Mouse (Mus musculus) hindbrain, embryonic 13.5 days (tissue): ENCODE measurements around the gene Gpm6b. TPM values are rescaled to one million over a fixed set of nuclear protein-coding genes. Genes with fewer than 3 reads are reported as not detected.

Source experiments
- ATAC-seq: fragments of 200-750 bp; cut with Nextera tagmentation; 2 replicates; pipeline ENCODE4 v1.8.0; 2017; ENCODE audit warnings: moderate TSS enrichment; ENCODE audit not compliant: low FRiP score
- H3K27ac ChIP-seq: fragments of 300-500 bp; sonication (generic); 2 replicates; pipeline ENCODE4 v1.5.1; 2015; ENCODE audit warnings: inconsistent platforms, mild to moderate bottlenecking, moderate library complexity
- H3K27me3 ChIP-seq: fragments of 300-500 bp; sonication (generic); 2 replicates; pipeline ENCODE4 v1.6.1; 2015; ENCODE audit warnings: mild to moderate bottlenecking, inconsistent platforms
- H3K36me3 ChIP-seq: fragments of 300-500 bp; sonication (generic); 2 replicates; pipeline ENCODE4 v1.6.1; 2015; ENCODE audit warnings: mild to moderate bottlenecking, inconsistent platforms
- H3K4me1 ChIP-seq: fragments of 300-500 bp; sonication (generic); replicated peaks from 2 replicates; pipeline ENCODE4 v1.6.1; 2015; ENCODE audit warnings: inconsistent platforms
- H3K4me2 ChIP-seq: fragments of 300-500 bp; sonication (generic); 2 replicates; pipeline ENCODE4 v1.6.1; 2015; ENCODE audit warnings: inconsistent platforms, mild to moderate bottlenecking, moderate library complexity
- H3K4me3 ChIP-seq: fragments of 300-500 bp; sonication (generic); 2 replicates; pipeline ENCODE4 v1.5.1; 2015; ENCODE audit warnings: mild to moderate bottlenecking, inconsistent platforms
- H3K9ac ChIP-seq: fragments of 300-500 bp; sonication (generic); 2 replicates; pipeline ENCODE4 v1.6.1; 2015; ENCODE audit warnings: mild to moderate bottlenecking, inconsistent platforms
- H3K9me3 ChIP-seq: fragments of 300-500 bp; sonication (generic); 2 replicates; pipeline ENCODE4 v1.6.1; 2016; ENCODE audit warnings: inconsistent platforms
- WGBS: fragments of 180-500 bp; shearing (Covaris S2); methylation state at CpG from one replicate; pipeline ENCODE4 v1.1.7; 2015; 5-methylcytosine and 5-hydroxymethylcytosine counted together
- polyA plus RNA-seq: library from polyadenylated mRNA; unstranded; fragments of >200 nt; fragmentation: Nextera tagmentation; extraction: Ambion mirVana; gene quantifications from 2 replicates; pipeline ENCODE4 v1.2.1, GENCODE M21; 2015

The Gpm6b gene
- polyA plus RNA-seq, 1 experiment from 2014 or later = 282 TPM

DNA sequence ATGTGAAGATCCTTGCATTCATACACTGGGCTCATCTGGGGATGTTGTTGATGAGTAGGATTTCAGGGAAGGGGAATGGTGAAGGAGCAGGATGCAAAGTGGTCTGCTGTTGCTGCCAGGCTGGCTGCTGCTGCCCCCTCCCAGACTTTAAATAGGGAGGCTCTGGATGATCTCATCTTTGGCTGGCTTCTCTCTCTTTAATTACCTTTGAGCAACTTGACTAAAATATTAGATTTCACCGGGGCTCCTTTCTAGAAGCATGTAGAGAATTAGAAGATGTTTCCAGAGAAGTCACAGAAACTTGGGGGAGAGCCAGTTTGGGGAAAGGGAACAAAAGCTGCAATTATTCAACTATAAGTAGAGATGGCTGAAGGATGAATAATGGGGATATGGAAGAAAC, 76.5 kb downstream of the Gpm6b start:
- H3K9me3 ChIP-seq = no peaks in the 10 kb centered on the region
- no peak overlapping the region; the same call in 1 of the 2 replicates for H3K27ac ChIP-seq
- no peak overlapping the region for H3K4me2 ChIP-seq
- H3K36me3 ChIP-seq = no peaks in the 10 kb centered on the region
- H3K4me1 ChIP-seq = peaks cover 4% of the 10 kb centered on the region
- H3K4me3 ChIP-seq = no peak overlapping the region
- no peak overlapping the region for H3K9ac ChIP-seq
- peaks cover 3% of the 10 kb centered on the region; the same call in 1 of the 2 replicates for H3K27me3 ChIP-seq
- 71% methylated on average over 1 of the region's 1 CpGs for whole genome bisulfite sequencing
- ATAC-seq = no peak

DNA sequence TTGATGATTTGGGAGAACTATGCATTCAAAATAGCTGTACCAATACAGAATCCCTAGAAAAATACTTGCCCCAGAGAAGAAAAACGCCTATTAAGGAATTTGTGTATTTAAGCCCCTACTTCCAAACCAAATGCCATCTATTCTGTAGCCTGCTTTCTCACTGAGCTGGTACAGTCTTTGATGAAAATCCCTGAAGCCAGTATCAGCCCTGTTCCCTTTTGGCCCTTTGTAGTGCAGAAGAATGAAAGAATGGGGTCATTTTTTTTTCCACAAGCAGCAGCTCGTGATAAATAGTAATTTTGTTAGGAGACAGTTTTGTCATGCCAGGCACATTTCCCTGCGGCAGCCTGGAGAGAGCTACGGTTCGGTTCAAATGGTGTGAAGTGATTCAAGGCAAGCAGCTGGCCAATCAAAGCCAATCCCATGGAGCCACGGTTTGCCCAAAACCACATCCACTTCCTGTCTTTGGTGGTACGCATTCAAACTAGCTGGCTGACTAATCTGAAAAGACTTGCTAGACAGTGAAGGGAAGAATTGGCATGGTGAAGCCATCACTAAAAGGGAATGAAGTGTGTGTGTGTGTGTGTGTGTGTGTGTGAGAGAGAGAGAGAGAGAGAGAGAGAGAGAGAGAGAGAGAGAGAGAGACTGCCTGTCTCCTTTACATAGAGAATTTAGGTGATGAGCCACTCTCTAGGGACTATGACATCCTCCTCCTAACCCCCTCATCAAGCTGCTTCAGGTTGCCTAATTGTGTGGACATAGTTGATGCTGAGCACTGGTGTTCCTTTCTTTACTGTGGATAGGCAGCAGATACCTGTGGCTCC, 78.1 kb downstream of the Gpm6b start:
- H3K4me3 ChIP-seq = no peak overlapping the region
- H3K4me2 ChIP-seq = no peak overlapping the region
- H3K9me3 ChIP-seq = no peaks in the 10 kb centered on the region
- peaks cover 3% of the 10 kb centered on the region; the same call in 1 of the 2 replicates for H3K27me3 ChIP-seq
- H3K36me3 ChIP-seq = no peaks in the 10 kb centered on the region
- H3K27ac ChIP-seq = peak overlapping the region; percentile 66
- no peak overlapping the region for H3K9ac ChIP-seq
- peak; percentile 74 for ATAC-seq
- H3K4me1 ChIP-seq = peaks cover 4% of the 10 kb centered on the region
- 31% methylated on average over 7 of the region's 7 CpGs for WGBS

DNA sequence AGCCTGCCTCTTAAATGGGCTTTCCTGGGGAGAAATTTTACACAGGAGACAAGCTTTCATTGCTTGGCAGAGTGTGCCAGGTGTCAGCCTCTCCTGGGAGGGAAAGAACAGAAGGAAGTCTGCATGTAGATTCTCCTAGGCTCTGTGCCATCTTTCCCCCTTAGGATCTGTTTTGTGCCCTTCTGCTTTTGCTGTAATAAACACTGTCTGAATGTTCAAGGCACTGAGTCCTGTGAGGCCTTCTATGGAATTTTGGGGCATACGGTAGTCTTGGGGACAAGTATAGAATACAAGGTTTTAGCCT, 78.6 kb downstream of the Gpm6b start:
- Histone ChIP-seq H3K36me3 (no peaks in the 10 kb centered on the region), H3K4me1 (peaks cover 4% of the 10 kb centered on the region), H3K27ac (peak overlapping the region; percentile 66), H3K9me3 (no peaks in the 10 kb centered on the region), H3K27me3 (peaks cover 3% of the 10 kb centered on the region; the same call in 1 of the 2 replicates), H3K4me2 (no peak overlapping the region), H3K4me3 (no peak overlapping the region), H3K9ac (no peak overlapping the region)
- 62% methylated on average over 1 of the region's 1 CpGs for WGBS
- ATAC-seq = peak; percentile 32; the same call in 1 of the 2 replicates

- no peaks in the 10 kb centered on the region for H3K9me3 ChIP-seq
- H3K4me1 ChIP-seq = peaks cover 10% of the 10 kb centered on the region
- no peak for ATAC-seq
- H3K27me3 ChIP-seq = no peaks in the 10 kb centered on the region
- H3K36me3 ChIP-seq = no peaks in the 10 kb centered on the region
- H3K4me2 ChIP-seq = no peak overlapping the region
- WGBS = 92% methylated on average over 3 of the region's 3 CpGs
- no peak overlapping the region for H3K27ac ChIP-seq
- H3K9ac ChIP-seq = no peak overlapping the region
- H3K4me3 ChIP-seq = no peak overlapping the region
Measured at GRCm38 (mm10) chrX:166323226-166323625, 84.5 kb downstream of the Gpm6b start.

- 51% methylated on average over 5 of the region's 5 CpGs for WGBS
Measured at GRCm38 (mm10) chrX:166327621-166328020, 88.9 kb downstream of the Gpm6b start.

DNA sequence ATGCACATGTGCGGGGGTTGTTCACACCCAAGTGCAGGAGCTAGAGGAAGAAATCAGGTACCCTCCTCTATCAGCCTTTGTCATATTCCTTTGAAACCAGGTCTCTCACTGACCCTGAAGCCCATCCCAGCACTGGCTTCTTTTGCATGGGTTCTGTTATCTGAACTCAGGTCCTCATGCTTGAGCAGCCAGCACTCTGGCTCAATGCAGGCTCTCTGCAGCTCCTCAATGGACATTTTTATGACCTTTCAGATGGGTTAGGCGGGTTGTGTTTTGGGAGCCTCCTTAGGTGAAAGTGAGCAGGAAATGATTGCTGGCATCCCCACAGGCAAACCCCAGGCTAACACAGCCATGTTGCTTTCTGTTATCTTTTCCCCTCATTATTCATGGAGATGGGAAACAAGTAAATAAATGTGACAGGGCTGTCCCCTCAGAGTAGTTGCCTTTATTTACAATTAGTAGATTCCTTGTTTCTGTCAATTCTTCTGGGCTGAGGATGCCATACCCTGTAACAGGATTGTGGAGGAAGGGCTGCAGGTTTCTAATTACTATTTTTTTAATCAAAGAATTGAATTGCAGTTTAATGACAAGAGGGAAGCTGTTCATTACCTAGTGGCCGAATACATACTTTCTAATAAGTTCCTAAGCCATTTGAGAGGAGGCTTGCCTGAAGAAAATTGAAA, 89.6 kb downstream of the Gpm6b start:
- H3K4me2 ChIP-seq = no peak overlapping the region

More at GRCm38 (mm10) chrX:166327621-166328020, 88.9 kb downstream of the Gpm6b start:
- Histone ChIP-seq H3K4me1 (peaks cover 20% of the 10 kb centered on the region), H3K4me2 (no peak overlapping the region), H3K4me3 (no peak overlapping the region), H3K36me3 (no peaks in the 10 kb centered on the region), H3K27ac (peak overlapping the region; percentile 88), H3K9ac (no peak overlapping the region), H3K27me3 (peaks cover 10% of the 10 kb centered on the region; the same call in 1 of the 2 replicates), H3K9me3 (no peaks in the 10 kb centered on the region)
- no peak for ATAC-seq

GRCm38 (mm10) chrX:166328904-166329451, 90.3 kb downstream of the Gpm6b start:
- Histone ChIP-seq H3K27me3 (peaks cover 10% of the 10 kb centered on the region; the same call in 1 of the 2 replicates), H3K27ac (peak overlapping the region; percentile 88), H3K9me3 (no peaks in the 10 kb centered on the region), H3K9ac (no peak overlapping the region), H3K4me3 (no peak overlapping the region), H3K36me3 (no peaks in the 10 kb centered on the region), H3K4me2 (peak overlapping the region; percentile 17; the same call in 1 of the 2 replicates), H3K4me1 (peaks cover 20% of the 10 kb centered on the region)
- peak; percentile 89 for ATAC-seq
- WGBS = 19% methylated on average over 9 of the region's 9 CpGs

More for the DNA sequence above, 89.6 kb downstream of the Gpm6b start:
- Histone ChIP-seq H3K9ac (no peak overlapping the region), H3K27ac (peak overlapping the region; percentile 88), H3K27me3 (peaks cover 10% of the 10 kb centered on the region; the same call in 1 of the 2 replicates), H3K4me3 (no peak overlapping the region), H3K36me3 (no peaks in the 10 kb centered on the region), H3K4me1 (peaks cover 20% of the 10 kb centered on the region), H3K9me3 (no peaks in the 10 kb centered on the region)
- 40% methylated on average over 3 of the region's 3 CpGs for WGBS
- ATAC-seq = peak; percentile 21; the same call in 1 of the 2 replicates

GRCm38 (mm10) chrX:166334516-166335136, 95.9 kb downstream of the Gpm6b start:
- Histone ChIP-seq H3K4me3 (no peak overlapping the region), H3K36me3 (no peaks in the 10 kb centered on the region), H3K27ac (no peak overlapping the region), H3K4me2 (no peak overlapping the region), H3K4me1 (no peaks in the 10 kb centered on the region), H3K9ac (no peak overlapping the region), H3K9me3 (no peaks in the 10 kb centered on the region), H3K27me3 (peaks cover 21% of the 10 kb centered on the region; the same call in 1 of the 2 replicates)
- no peak for ATAC-seq
- 86% methylated on average over 6 of the region's 6 CpGs for WGBS

DNA sequence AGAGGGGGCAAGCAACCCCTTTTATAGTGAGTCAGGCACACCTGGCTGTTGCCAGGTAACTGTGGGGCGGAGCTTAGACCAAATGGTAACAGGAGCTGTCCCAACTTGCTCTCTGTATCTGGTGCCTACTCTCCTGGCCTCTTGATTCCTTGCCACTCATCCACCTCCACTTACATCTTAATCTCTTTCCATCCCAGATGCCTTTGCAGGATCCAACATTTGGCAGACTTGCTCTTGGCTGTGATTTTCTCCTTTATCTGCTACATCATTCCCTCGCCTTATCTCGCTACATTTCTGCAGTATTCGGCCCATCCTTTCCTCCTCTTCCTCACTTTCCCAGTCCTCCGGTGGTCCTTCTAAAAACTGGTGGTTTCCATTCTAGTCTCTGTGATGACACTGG, 99.6 kb downstream of the Gpm6b start:
- Histone ChIP-seq H3K27me3 (peaks cover 21% of the 10 kb centered on the region; the same call in 1 of the 2 replicates), H3K4me2 (no peak overlapping the region), H3K9me3 (no peaks in the 10 kb centered on the region), H3K36me3 (no peaks in the 10 kb centered on the region), H3K4me3 (no peak overlapping the region), H3K4me1 (no peaks in the 10 kb centered on the region), H3K27ac (no peak overlapping the region), H3K9ac (no peak overlapping the region)
- no peak for ATAC-seq
- 91% methylated on average over 5 of the region's 5 CpGs for WGBS

- Histone ChIP-seq H3K4me2 (no peak overlapping the region), H3K9ac (no peak overlapping the region), H3K4me3 (no peak overlapping the region), H3K27me3 (peaks cover 21% of the 10 kb centered on the region; the same call in 1 of the 2 replicates), H3K4me1 (no peaks in the 10 kb centered on the region), H3K36me3 (no peaks in the 10 kb centered on the region), H3K9me3 (no peaks in the 10 kb centered on the region), H3K27ac (no peak overlapping the region)
- no peak for ATAC-seq
- WGBS = 92% methylated on average over 9 of the region's 9 CpGs
Measured at GRCm38 (mm10) chrX:166338784-166339520, 100.2 kb downstream of the Gpm6b start.

DNA sequence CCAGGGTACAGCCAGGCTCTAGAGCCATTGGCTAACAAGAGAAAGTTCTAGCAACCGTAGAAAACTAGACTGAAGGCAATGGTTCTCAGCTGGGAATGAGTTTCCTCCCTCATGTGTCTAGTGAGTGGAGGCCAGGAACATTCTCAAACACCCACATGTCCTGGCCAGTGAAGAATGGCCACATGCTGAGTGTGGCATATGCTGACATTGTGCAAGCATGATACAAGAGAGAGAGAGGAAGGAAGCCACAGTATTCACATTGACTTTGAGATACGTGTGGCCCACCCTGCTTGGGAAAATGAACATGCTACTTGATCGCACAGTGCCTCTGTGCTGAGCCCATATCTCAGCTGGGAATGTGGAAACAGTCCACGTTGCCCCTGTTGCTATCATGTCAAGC, 101.2 kb downstream of the Gpm6b start:
- peaks cover 11% of the 10 kb centered on the region; the same call in 1 of the 2 replicates for H3K27me3 ChIP-seq
- no peak overlapping the region for H3K9ac ChIP-seq
- ATAC-seq = no peak
- H3K36me3 ChIP-seq = no peaks in the 10 kb centered on the region
- no peak overlapping the region for H3K27ac ChIP-seq
- no peak overlapping the region for H3K4me3 ChIP-seq
- no peaks in the 10 kb centered on the region for H3K9me3 ChIP-seq
- WGBS = 85% methylated on average over 4 of the region's 4 CpGs
- H3K4me1 ChIP-seq = no peaks in the 10 kb centered on the region
- H3K4me2 ChIP-seq = no peak overlapping the region
